Mouse (Mus musculus) CD8-positive naive resting alpha-beta T cell, adult 2 months (primary cell): ENCODE results near the gene Hmgb1.

ENCODE experiments used
- DNase-seq, 2 experiments: peaks; one replicate each; pipeline ENCODE4 v3.0.0; 2022; ENCODE audit warnings: low read depth in 2 of 2, low spot score in 2 of 2

Hmgb1 gene

GRCm38 (mm10) chr5:149030103-149030502 lies 154.2 kb downstream of the Hmgb1 start:
- DNase-seq, result no peak

DNA sequence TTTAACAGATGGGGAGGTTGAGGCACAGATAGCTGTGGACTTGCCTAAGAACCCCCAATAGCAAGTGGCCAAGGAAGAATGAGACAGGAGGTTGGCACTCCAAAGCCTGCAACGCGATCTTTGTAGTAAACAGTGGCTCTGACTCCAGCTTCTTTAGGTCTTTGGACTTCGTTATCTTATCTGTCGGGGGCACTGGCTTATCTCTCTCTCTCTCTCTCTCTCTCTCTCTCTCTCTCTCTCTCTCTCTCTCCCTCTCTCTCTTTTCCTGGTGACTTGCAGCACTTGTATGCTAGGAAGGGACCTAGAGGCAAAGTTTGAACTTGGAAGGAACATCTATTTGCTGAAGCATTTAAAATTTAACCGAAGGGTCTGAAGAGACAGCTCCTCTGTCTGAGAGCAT lies 155.9 kb downstream of the Hmgb1 start:
- no peak for DNase-seq

DNA sequence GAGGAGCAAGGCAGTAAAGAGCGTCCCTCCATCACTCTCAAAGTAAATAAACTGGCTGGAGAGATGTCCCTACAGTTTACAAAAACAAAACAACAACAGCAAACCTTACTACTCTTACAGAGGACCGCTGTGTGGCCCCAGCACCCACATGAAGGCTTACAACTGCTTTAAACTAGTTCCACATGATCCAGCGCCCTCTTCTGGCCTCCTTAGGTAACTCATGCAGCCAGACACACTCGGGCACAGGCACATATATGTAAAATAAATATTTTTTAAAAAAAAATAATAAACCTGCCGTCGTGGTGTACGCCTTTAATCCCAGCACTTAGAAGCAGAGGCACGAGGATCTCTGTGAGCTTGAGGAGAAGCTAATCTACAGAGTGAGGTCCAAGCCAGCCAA lies 156.9 kb downstream of the Hmgb1 start:
- DNase-seq, result no peak

GRCm38 (mm10) chr5:149021120-149021519 lies 163.2 kb downstream of the Hmgb1 start:
- no peak for DNase-seq

GRCm38 (mm10) chr5:149020681-149021062 lies 163.6 kb downstream of the Hmgb1 start:
- DNase-seq, result no peak

- DNase-seq, result no peak
Measured at GRCm38 (mm10) chr5:149020059-149020680, 164.1 kb downstream of the Hmgb1 start.

GRCm38 (mm10) chr5:149017666-149018415 lies 166.4 kb downstream of the Hmgb1 start:
- DNase-seq, result no peak

GRCm38 (mm10) chr5:149017181-149017580 lies 167.1 kb downstream of the Hmgb1 start:
- DNase-seq, result no peak

DNA sequence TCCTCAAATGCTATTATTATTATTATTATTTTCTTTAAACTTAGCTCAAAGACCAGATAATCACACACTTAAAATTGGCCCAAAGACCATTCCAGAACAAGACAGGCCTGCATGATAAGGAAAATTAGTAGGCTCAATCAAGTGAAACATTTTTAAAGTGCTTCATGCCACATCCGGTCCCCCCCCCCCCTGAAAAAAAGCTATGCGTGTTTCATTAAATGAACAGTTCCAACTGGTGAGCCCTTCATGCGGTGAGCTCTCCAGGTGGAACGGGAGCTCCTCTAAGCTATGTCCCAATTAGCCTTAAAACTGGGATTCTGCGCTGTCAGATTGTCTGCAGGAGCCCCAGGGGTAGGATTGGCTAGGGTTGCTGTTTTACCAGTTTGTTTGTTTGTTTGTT lies 168.0 kb downstream of the Hmgb1 start:
- no peak for DNase-seq

DNA sequence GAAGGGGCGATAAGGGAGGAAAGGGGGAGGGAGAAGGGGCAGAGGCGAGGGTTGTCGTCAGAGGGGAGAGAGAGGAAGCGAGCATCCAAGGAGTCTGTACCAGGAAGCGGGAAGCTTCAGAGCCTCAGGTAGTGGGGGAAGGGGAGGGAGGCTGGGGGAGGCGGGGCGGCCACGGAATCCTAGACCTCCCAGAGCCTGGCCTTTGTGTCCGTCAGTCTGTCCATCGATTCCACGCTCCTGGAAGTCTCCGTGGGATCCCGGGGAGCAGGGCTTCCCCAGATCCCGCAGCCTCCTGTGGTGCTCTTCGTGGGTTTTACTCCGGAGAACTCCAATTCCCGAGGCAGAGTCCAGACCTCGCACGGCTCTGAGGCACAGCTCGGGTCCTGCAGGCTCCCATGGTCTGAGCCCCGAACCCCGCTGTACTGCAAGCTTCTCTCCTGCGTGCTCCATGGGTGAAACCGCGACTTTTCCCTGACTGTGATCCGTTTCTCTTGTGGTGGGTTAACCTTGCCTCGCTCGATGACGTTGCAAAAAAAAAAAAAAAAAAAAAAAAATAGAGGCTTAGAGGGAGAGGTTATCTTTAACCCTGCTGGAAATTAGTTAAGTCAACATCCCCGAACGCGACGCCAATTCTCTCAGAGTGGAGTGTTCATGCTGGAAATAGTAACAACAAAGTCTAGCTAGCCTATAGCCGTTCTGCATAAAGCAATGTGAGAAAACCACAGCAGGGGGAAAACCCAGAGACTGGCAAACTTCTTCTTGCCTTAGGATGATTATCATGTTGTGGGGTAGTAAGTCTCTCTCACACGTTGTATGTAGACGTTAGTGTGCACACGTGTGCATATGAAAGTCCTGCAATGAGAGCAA lies 168.7 kb downstream of the Hmgb1 start:
- peak; percentile 31 to 37 for DNase-seq

DNA sequence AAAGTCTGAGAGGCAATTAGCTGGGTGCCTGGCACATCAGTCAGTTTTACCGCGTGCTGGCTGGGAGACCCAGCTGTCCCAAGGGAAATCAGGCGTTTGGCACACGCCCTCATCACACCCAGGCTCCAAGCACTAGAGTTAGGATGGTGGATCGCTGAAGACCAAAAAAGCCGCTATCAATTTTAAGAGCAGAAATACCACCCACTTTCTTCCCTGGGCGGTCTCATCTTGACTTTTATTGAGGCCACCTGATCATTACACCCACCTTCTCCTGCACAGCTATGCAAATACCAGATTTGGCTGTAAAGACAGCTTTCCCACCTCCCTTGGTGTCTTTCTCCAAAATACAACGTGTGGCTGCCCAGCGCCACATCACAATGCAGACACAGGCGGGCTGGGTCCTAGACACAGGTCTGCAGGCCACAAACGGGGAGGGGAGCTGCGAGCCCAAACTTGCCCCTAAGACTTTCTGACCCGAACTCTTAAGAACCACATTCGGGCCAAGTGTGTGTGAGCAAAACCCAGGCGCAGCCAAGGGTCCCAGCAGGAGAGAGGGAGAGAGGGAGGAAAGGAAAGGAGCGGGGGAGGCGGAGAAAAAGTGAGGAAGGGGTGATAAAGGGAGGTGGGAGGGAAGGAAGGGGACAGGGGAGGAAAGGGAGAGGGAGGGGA lies 169.6 kb downstream of the Hmgb1 start:
- DNase-seq, result no peak

GRCm38 (mm10) chr5:149013817-149014508 lies 170.3 kb downstream of the Hmgb1 start:
- DNase-seq, result no peak

GRCm38 (mm10) chr5:149009111-149009510 lies 175.2 kb downstream of the Hmgb1 start:
- no peak for DNase-seq

DNA sequence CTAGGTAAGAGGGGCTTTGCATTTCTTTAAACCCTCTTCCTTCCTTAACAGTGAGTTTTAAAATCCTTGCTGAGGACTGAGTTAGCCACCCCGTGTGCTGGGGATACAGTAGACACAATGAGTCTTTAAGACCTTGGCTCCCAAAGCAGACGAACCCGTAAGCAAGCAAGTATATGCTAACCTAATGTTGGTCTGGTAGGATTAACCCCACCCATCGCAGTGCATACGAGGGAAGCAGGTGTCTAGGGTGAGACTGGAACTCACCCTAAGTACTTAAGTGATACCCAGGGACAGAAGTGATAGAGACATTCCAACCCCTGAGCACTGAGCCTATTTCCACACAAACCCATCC lies 177.0 kb downstream of the Hmgb1 start:
- DNase-seq, result no peak

- DNase-seq, result peak; percentile 94 to 96
Measured at GRCm38 (mm10) chr5:149006362-149007294, 177.7 kb downstream of the Hmgb1 start.

GRCm38 (mm10) chr5:149005701-149006361 lies 178.5 kb downstream of the Hmgb1 start:
- DNase-seq, result no peak

DNA sequence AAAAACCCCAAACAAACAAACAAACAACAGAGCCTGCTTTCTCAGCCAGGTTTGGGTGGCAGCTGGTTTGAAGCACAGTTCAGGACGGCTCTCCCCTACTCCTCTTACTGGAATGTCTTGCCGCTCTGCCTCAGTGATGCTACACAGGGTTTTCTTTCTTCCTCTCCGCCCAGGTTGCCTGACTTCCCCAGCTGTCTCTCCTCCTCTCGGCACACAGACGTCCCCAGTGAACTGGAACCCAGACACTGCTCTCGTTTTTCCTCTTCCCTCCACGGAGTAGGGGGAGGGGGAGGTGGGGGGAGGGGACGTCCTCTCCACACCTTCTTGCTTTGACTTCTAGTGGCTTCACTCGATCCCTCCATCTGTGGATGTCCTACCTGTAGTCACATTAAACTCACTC lies 179.2 kb downstream of the Hmgb1 start:
- no peak for DNase-seq

- no peak for DNase-seq
Measured at GRCm38 (mm10) chr5:149003137-149003536, 181.2 kb downstream of the Hmgb1 start.

GRCm38 (mm10) chr5:149002803-149003115 lies 181.5 kb downstream of the Hmgb1 start:
- DNase-seq, result no peak
